Mouse (Mus musculus) forebrain, embryonic 14.5 days (tissue): Measurements from ENCODE around the gene Serpinb1c. TPM values are rescaled to one million over a fixed set of nuclear protein-coding genes. Genes with fewer than 3 reads are reported as not detected.
"Not testable (repeated sequence)": the region's sequence is repeated elsewhere in the genome, so short reads cannot be mapped to it uniquely, and the experiment has no call there.

ENCODE experiments used
- ATAC-seq: fragments of 200-750 bp; cut with Nextera tagmentation; 2 replicates; pipeline ENCODE4 v1.8.0; 2017; ENCODE audit warnings: mild to moderate bottlenecking, moderate library complexity
- DNase-seq: peaks from one replicate; pipeline ENCODE4 v3.0.0-alpha.2; 2015; ENCODE audit warnings: low spot score
- H3K27ac ChIP-seq: fragments of 300-500 bp; sonication (generic); 2 replicates; pipeline ENCODE4 v1.5.1; 2014; ENCODE audit warnings: low read depth, mild to moderate bottlenecking, control low read depth, low read length, moderate library complexity
- H3K27me3 ChIP-seq: fragments of 300-500 bp; sonication (generic); replicated peaks from 2 replicates; pipeline ENCODE4 v1.6.1; 2014; ENCODE audit warnings: low read length, control low read depth, mixed read lengths; ENCODE audit not compliant: control insufficient read depth, insufficient read depth
- H3K36me3 ChIP-seq: fragments of 300-500 bp; sonication (generic); 2 replicates; pipeline ENCODE4 v1.6.1; 2014; ENCODE audit warnings: low read length, control low read depth; ENCODE audit not compliant: control insufficient read depth, insufficient read depth
- H3K4me1 ChIP-seq: fragments of 300-500 bp; sonication (generic); 2 replicates; pipeline ENCODE4 v1.6.1; 2014; ENCODE audit warnings: antibody characterized with exemption, low read length, control low read depth; ENCODE audit not compliant: control insufficient read depth, insufficient read depth
- H3K4me2 ChIP-seq: fragments of 300-500 bp; sonication (generic); 2 replicates; pipeline ENCODE4 v1.6.1; 2014; ENCODE audit warnings: mild to moderate bottlenecking, control low read depth, low read length
- H3K4me3 ChIP-seq: fragments of 300-500 bp; sonication (generic); 2 replicates; pipeline ENCODE4 v1.5.1; 2014; ENCODE audit warnings: low read depth, low read length, control low read depth
- H3K9ac ChIP-seq: fragments of 300-500 bp; sonication (generic); 2 replicates; pipeline ENCODE4 v1.6.1; 2014; ENCODE audit warnings: mild to moderate bottlenecking, low read length, control low read depth, moderate library complexity
- H3K9me3 ChIP-seq: fragments of 300-500 bp; sonication (generic); replicated peaks from 2 replicates; pipeline ENCODE4 v1.6.1; 2016; ENCODE audit warnings: low read length, control low read depth, mixed read lengths; ENCODE audit not compliant: control insufficient read depth
- WGBS: fragments of 180-500 bp; shearing (Covaris S2); extraction: QIAGEN DNeasy Blood & Tissue Kit; methylation state at CpG from one replicate; pipeline ENCODE4 v1.1.7; 2014; 5-methylcytosine and 5-hydroxymethylcytosine counted together
- polyA plus RNA-seq: library from polyadenylated mRNA; unstranded; fragments of >200 nt; fragmentation: Nextera tagmentation; extraction: Ambion mirVana; gene quantifications from 2 replicates; pipeline ENCODE4 v1.2.1, GENCODE M21; 2014

Serpinb1c gene
- polyA plus RNA-seq, 1 experiment from 2014 or later, result not detected

DNA sequence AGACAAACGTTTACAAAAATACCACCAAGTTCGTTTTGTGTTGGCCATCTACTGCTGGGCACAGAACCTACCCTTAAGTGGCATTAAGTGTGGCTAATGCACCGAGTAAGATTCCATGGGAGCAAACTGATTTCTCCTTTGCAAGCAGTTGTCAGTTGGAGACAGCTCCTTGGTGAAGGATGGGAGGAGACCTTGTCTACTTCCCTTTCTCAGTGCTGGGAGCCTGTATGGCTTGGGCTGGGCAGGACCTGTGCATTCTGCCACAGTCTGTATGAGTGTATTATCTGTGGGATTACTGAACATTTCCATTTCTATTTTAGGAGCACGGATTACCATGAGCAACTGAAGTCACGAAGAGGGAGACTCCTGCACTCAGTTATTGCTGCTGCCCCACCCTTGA lies 29.2 kb downstream of the Serpinb1c start:
- ATAC-seq, result no peak
- Histone ChIP-seq H3K4me3 (no peak overlapping the region), H3K27ac (no peak overlapping the region), H3K36me3 (no peaks in the 10 kb centered on the region), H3K27me3 (no peaks in the 10 kb centered on the region), H3K9me3 (no peaks in the 10 kb centered on the region), H3K4me1 (no peaks in the 10 kb centered on the region), H3K4me2 (no peak overlapping the region), H3K9ac (no peak overlapping the region)
- no peak for DNase-seq
- WGBS, result 83% methylated on average over 5 of the region's 5 CpGs

DNA sequence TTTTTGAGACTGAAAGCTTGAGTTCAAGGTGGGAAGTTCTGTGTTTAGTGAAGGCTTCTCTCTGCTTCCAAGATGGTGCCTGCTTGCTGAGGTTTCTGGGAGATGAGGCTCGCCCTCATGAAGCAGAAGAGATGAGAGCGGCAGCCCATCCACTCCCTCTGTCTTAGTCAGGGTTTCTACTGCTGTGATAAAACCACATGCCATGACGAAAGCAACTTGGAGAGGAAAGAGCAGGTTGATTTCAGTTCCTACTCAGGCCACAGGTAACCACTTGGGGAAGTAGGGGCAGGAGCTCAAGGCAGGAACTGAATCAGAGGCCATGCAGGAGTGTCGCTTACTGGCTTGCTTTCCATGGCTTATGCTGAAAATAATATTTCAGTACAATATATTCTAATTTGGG lies 29.8 kb downstream of the Serpinb1c start:
- not testable (repeated sequence) for H3K9me3 ChIP-seq, ATAC-seq, H3K9ac ChIP-seq, H3K27me3 ChIP-seq, H3K36me3 ChIP-seq, H3K4me2 ChIP-seq, H3K27ac ChIP-seq, H3K4me1 ChIP-seq, H3K4me3 ChIP-seq, DNase-seq
- WGBS, result 87% methylated on average over 4 of the region's 4 CpGs

DNA sequence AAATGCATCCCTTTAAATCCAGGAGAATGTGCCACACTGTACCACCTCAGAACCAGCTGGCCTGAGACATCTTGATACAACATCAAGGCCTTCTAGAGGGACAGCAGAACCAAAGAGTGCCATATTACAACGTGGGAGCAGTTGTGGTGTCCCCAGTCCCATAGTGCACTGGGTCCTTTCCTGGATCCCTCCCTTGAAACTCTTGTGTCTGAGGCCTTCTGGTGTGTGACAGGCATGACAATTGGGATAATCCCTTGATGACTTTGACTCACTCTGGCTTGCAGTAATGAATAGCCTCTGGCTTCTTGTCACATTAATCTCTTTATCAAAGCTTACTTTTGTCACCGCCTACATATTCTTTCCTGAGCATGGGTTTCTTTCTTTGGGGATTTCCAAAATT lies 31.0 kb downstream of the Serpinb1c start:
- no peaks in the 10 kb centered on the region for H3K9me3 ChIP-seq

DNA sequence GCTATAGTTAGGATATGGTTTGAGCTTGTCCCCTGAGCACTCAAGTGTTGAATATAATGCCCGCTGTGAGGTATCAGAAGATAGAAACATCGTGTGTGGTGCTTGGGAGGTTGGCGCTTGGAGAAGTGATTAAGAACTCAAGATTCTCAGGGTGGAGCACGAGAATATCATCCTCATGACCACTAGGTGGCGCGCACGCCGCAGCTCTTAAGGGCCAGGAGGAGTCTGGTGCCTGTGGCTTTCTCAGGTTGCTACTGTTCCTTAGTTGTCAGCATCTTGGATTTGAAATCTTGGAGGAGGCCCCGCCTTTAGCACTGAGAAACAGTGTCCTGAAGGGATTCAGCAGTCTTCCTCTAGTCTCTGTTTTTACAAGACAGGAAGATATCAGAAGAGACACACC lies 31.5 kb downstream of the Serpinb1c start:
- no peaks in the 10 kb centered on the region for H3K27me3 ChIP-seq
- 7% methylated on average over 9 of the region's 9 CpGs for WGBS
- DNase-seq, result peak; percentile 82

More for the DNA sequence above, 31.0 kb downstream of the Serpinb1c start:
- Histone ChIP-seq H3K4me3 (no peak overlapping the region), H3K27ac (no peak overlapping the region), H3K4me1 (no peaks in the 10 kb centered on the region), H3K36me3 (no peaks in the 10 kb centered on the region), H3K27me3 (no peaks in the 10 kb centered on the region), H3K9ac (no peak overlapping the region), H3K4me2 (no peak overlapping the region)
- DNase-seq, result no peak
- 33% methylated on average over 2 of the region's 2 CpGs for whole genome bisulfite sequencing
- no peak for ATAC-seq

DNA sequence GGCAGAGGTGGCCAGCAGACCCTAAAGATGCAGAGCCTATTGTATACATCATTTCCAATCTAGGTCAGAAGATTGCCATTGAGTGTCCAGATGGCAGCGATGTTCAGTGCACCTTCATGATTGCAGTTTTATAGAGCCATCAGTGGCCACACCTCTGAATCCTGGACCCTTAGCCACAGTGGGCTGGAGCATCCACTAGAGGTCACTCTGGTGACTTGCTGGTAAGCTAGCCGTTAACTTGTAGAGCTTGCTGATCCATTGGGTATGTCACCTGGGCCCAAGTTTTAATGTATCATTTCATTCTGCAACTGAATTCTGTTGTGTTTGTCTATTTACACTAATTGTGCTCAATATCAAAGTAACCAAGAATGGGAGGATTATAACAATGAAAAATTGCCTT lies 32.4 kb downstream of the Serpinb1c start:
- Histone ChIP-seq H3K9me3 (no peaks in the 10 kb centered on the region), H3K9ac (no peak overlapping the region), H3K4me3 (no peak overlapping the region), H3K36me3 (no peaks in the 10 kb centered on the region), H3K4me1 (no peaks in the 10 kb centered on the region), H3K4me2 (no peak overlapping the region), H3K27ac (no peak overlapping the region), H3K27me3 (no peaks in the 10 kb centered on the region)
- ATAC-seq (no peak), DNase-seq (no peak)
- WGBS, result 80% methylated on average over 2 of the region's 2 CpGs

More for the DNA sequence above, 31.5 kb downstream of the Serpinb1c start:
- H3K4me3 ChIP-seq, result no peak overlapping the region
- H3K4me2 ChIP-seq, result no peak overlapping the region
- H3K36me3 ChIP-seq, result no peaks in the 10 kb centered on the region
- ATAC-seq, result peak; percentile 85
- no peak overlapping the region for H3K9ac ChIP-seq
- no peaks in the 10 kb centered on the region for H3K9me3 ChIP-seq
- no peak overlapping the region for H3K27ac ChIP-seq
- no peaks in the 10 kb centered on the region for H3K4me1 ChIP-seq

DNA sequence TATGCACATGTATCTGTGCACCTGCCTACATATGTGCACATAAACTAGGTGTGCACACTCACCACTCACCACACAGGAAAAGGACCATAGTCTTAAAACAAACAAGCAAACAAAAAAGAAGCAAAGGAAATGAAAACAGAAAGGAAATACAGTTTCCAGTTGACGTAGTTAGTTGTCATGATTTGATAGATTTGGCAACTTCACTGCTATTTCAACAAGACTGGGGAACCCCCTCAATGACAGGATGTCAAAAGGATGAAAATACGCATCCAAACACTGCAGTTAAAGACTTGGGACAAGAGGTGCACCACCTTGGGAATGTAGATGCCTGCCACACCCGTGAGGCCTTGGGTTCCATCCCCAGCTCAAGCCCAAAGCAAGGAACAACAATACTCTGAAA lies 33.5 kb downstream of the Serpinb1c start:
- H3K4me1 ChIP-seq, H3K27ac ChIP-seq, H3K9me3 ChIP-seq, H3K9ac ChIP-seq, ATAC-seq, H3K27me3 ChIP-seq, H3K4me2 ChIP-seq, H3K4me3 ChIP-seq, H3K36me3 ChIP-seq, DNase-seq: not testable (repeated sequence)
- WGBS, result 90% methylated on average over 1 of the region's 3 CpGs

DNA sequence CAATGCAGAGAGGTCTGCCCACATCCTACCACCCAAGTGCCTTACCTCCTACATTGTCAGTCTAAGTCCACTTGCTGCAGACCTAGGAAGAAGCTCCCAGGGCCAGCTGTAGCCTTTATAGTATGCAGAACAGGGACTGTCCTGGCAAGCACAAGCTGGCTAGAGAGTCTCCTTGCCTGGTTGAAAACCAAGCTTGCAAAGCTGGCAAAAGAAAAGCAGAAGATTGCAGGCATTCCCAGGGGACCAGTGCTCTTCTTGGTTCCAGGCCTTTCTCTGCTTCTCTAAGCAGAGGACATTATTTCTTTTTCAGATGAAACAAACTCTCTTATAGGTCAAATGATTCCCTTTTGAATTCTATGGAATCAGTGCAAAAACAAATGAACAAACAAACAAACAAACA lies 34.6 kb downstream of the Serpinb1c start:
- no peak overlapping the region for H3K4me3 ChIP-seq
- DNase-seq, result no peak
- H3K4me1 ChIP-seq, result no peaks in the 10 kb centered on the region
- no peaks in the 10 kb centered on the region for H3K9me3 ChIP-seq
- H3K36me3 ChIP-seq, result no peaks in the 10 kb centered on the region
- H3K27me3 ChIP-seq, result no peaks in the 10 kb centered on the region
- no peak for ATAC-seq
- no peak overlapping the region for H3K27ac ChIP-seq
- no peak overlapping the region for H3K4me2 ChIP-seq
- no peak overlapping the region for H3K9ac ChIP-seq

DNA sequence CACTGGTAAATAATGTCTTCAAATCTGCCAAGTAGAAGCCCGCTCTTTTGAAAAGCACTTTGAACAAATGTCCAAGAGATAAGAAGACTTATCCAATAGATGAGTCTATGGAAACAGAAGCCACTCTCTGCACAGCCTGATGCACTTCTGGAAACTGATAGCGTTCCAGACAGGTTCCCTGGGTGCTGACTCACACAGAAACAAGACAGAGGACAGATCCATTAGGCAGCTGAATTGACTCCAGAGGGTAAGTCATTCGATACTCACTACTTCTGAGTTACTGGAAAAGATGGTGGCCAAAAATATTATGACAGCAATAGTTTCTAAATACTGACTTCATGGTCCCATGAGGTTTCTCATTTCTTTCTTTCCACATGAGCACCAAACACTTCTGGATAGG lies 37.2 kb downstream of the Serpinb1c start:
- ATAC-seq (no peak), DNase-seq (no peak)
- 89% methylated on average over 3 of the region's 3 CpGs for WGBS
- H3K4me3 ChIP-seq, result no peak overlapping the region
- H3K27me3 ChIP-seq, result no peaks in the 10 kb centered on the region
- no peak overlapping the region for H3K4me2 ChIP-seq
- H3K36me3 ChIP-seq, result no peaks in the 10 kb centered on the region
- H3K4me1 ChIP-seq, result no peaks in the 10 kb centered on the region
- no peaks in the 10 kb centered on the region for H3K9me3 ChIP-seq
- no peak overlapping the region for H3K27ac ChIP-seq
- no peak overlapping the region for H3K9ac ChIP-seq

DNA sequence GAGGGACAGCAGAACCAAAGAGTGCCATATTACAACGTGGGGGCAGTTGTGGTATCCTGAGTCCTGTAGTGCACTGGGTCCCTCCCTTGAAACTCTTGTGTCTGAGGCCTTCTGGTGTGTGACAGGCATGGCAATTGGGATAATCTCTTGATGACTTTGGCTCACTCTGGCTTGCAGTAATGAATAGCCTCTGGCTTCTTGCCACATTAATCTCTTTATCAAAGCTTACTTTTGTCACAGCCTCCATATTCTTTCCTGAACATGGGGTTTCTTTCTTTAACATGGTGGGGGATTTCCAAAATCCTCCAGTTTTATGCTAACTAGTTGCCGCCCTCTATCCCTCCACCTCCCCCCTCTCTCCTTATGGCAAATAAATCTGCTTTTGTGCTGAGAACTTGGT lies 44.9 kb downstream of the Serpinb1c start:
- no peak overlapping the region for H3K4me2 ChIP-seq
- no peaks in the 10 kb centered on the region for H3K9me3 ChIP-seq
- 32% methylated on average over 2 of the region's 2 CpGs for WGBS
- H3K36me3 ChIP-seq, result no peaks in the 10 kb centered on the region
- H3K27ac ChIP-seq, result no peak overlapping the region
- H3K4me1 ChIP-seq, result no peaks in the 10 kb centered on the region
- H3K27me3 ChIP-seq, result no peaks in the 10 kb centered on the region
- H3K9ac ChIP-seq, result no peak overlapping the region
- 0 out of 2 replicates have a peak, but pooled peaks have one; percentile 42 for ATAC-seq
- DNase-seq, result peak; percentile 50
- no peak overlapping the region for H3K4me3 ChIP-seq
